Mouse (Mus musculus): ENCODE data around the gene Itih1.

Itih1 gene

GRCm38 (mm10) chr14:30904307-30904706, 38.8 kb downstream of the Itih1 start:
- DNase-seq (ENCODE audit: low spot score in 2 of 2), result no peak

- DNase-seq (ENCODE audit: low spot score in 2 of 2), result no peak
Measured at GRCm38 (mm10) chr14:30903036-30903435, 40.1 kb downstream of the Itih1 start.

DNA sequence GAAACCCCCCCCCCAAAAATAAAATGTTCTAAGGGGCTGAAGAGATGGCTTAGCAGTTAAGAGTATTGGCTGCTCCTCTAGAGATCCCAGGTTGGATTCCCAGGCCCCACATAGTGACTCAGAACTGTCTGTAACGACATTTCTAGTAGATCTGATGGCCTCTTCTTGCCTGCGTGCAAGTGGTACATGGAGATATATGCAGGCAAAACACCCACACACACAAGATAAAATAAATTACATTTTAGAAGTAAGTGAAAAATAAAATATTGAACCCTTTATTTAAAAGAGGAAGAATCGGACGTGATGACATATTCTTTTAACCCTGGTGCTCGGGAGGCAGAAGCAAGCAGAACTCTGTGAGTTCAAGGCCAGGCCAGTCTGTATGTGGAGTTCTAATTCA, 40.5 kb downstream of the Itih1 start:
- DNase-seq (ENCODE audit: low spot score in 2 of 2), result no peak

- DNase-seq (ENCODE audit: low spot score in 2 of 2), result no peak
Measured at GRCm38 (mm10) chr14:30899972-30900371, 43.1 kb downstream of the Itih1 start.

DNA sequence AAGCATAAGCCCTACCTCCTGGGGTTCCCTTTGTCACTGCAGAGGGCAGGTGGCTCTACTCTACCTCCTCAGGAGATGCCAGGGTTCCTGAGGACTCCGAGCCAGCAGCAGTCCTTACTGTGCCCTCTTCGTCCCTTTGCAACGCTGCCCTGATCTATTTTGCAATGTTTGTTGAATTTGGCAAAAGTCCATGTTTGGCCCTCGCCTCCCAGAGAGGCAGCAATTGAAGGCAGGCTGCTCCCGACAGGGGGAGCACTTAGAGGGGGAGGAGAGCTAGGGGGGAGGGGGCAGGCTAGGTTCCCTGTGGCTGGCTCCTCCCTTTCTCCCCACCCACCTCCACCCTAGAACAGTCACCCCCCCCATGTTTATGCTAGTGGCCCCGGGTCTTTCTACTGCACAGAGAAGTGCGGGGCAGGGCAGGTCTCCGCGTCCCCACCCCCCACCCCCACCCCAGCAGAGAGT, 54.8 kb downstream of the Itih1 start:
- DNase-seq (ENCODE audit: low spot score in 2 of 2), result no peak

DNA sequence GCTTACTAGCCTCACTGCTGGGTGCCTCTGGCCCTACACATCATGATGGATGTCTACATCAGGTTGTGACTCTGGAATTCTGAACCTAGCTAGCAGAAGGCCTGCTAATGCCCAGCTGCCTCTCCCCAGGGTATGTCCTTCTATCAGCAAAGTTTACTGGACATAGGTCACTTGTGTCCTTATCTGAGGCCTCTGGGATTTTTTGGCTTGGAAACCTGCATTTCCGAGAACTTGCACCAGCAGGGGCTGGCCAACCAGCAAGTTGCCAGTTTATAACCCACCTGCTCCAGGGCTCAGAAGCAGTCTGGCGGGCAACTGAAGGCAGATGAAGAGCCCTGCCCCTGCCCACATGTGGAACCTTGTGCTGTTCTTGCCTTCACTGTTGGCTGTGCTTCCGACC, 56.9 kb downstream of the Itih1 start, which contains the start of gene Itih4:
Gene Itih4, plus strand, starts transcription at position 273 of the 400 bp plus-strand sequence.
- no peak for DNase-seq (ENCODE audit: low spot score in 2 of 2)

GRCm38 (mm10) chr14:30885298-30885697, 57.8 kb downstream of the Itih1 start:
- DNase-seq (ENCODE audit: low spot score in 2 of 2), result no peak

- DNase-seq (ENCODE audit: low spot score in 2 of 2), result no peak
Measured at GRCm38 (mm10) chr14:30881718-30882108, 61.4 kb downstream of the Itih1 start.

GRCm38 (mm10) chr14:30880811-30881717, 62.0 kb downstream of the Itih1 start:
- peak in 1 of 2 experiments; percentile 40 for DNase-seq (ENCODE audit: low spot score in 2 of 2)

DNA sequence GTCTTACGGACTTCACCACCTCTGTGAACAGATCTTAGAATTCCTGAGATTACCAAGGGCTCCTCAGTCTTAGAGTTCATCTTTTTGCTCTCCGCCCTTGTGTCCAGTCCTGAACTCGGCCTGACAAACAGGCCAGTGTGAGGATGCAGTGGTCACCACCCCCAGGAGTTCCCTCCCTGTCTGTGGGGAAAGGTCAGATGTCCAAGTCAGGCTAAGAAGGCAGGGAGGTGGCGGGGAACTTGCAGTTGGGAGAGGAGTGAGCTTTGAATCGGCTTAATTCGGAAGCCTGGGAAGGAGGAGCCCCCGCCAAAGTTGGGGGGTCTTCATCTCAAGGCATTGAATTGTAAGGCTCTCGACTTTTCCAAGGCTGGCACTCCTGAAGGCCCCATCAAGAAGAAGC, 62.8 kb downstream of the Itih1 start:
- no peak for DNase-seq (ENCODE audit: low spot score in 2 of 2)

DNA sequence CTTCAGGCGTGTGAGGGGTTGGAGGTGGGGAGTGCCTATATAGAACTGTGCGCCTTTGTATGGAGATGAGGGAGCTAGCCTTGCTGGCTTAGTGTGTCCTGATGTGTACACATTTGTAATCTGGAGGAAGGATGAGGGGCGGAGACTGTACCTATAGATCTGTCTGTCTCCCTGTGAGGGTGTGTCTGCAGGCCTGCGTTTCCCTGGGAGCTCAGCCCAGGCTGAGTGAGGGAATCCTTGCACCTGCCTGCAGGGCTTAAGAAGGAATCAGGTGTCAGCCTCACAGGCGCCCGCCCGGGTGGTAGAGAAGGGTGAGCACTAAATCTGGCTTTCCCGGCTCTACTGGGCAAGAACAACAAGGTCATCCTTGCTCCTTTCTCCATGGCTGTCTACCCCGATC, 63.3 kb downstream of the Itih1 start:
- no peak for DNase-seq (ENCODE audit: low spot score in 2 of 2)

Data from right cerebral cortex, postnatal 36 days (tissue).